Mouse (Mus musculus): ENCODE results near the gene Itln1. TPM values are rescaled to one million over a fixed set of nuclear protein-coding genes. Genes with fewer than 3 reads are reported as not detected.

Gene Itln1
- total RNA-seq (2014; rRNA removed): not detected in 2 replicates
- polyA plus RNA-seq (2012; rRNA removed): not detected in 2 replicates

- Histone ChIP-seq H3K79me2 (ENCODE audit: control insufficient read depth, insufficient read depth, low read length) (no peaks in the 10 kb centered on the region), H3K4me3 (ENCODE audit: insufficient read depth, low read depth, low read length) (no peak within 1 kb of the TSS), H3K4me1 (ENCODE audit: control insufficient read depth, insufficient read depth, low read length) (no peaks in the 10 kb centered on the region), H3K36me3 (ENCODE audit: control insufficient read depth, insufficient read depth, low read length) (no peaks in the 10 kb centered on the region), H3K27ac (replicated peaks; ENCODE audit: insufficient read depth, low read depth, low read length) (no peak within 1 kb of the TSS), H3K27me3 (ENCODE audit: control insufficient read depth, insufficient read depth, low read length) (no peaks in the 10 kb centered on the region), H3K9ac (ENCODE audit: low read depth, low read length) (no peak within 1 kb of the TSS)
- DNase-seq (ENCODE audit: extremely low read depth, low read depth, low spot score): no peak
- TF ChIP-seq POLR2A (IDR thresholded peaks at IDR 0.05; ENCODE audit: extremely low read depth, insufficient read depth, low read length) (no peak), CTCF (IDR thresholded peaks at IDR 0.05; ENCODE audit: low read depth, low read length) (no peak)
- 83% methylated on average over 1 of the region's 1 CpGs for WGBS
Observed at GRCm38 (mm10) chr1:171535194-171535593, at the start of gene Itln1. TSS of gene Itln1 (minus strand) at chr1:171535294.

- no peak overlapping the region for H3K9ac ChIP-seq (ENCODE audit: low read depth, low read length)
- no peaks in the 10 kb centered on the region for H3K4me1 ChIP-seq (ENCODE audit: control insufficient read depth, insufficient read depth, low read length)
- no peak overlapping the region for H3K4me3 ChIP-seq (ENCODE audit: insufficient read depth, low read depth, low read length)
- TF ChIP-seq POLR2A (IDR thresholded peaks at IDR 0.05; ENCODE audit: extremely low read depth, insufficient read depth, low read length) (no peak), CTCF (IDR thresholded peaks at IDR 0.05; ENCODE audit: low read depth, low read length) (no peak)
- no peaks in the 10 kb centered on the region for H3K36me3 ChIP-seq (ENCODE audit: control insufficient read depth, insufficient read depth, low read length)
- no peak for DNase-seq (ENCODE audit: extremely low read depth, low read depth, low spot score)
- WGBS: 79% methylated on average over 2 of the region's 2 CpGs
- no peaks in the 10 kb centered on the region for H3K79me2 ChIP-seq (ENCODE audit: control insufficient read depth, insufficient read depth, low read length)
- H3K27me3 ChIP-seq (ENCODE audit: control insufficient read depth, insufficient read depth, low read length): no peaks in the 10 kb centered on the region
- no peak overlapping the region for H3K27ac ChIP-seq (replicated peaks; ENCODE audit: insufficient read depth, low read depth, low read length)
Observed at GRCm38 (mm10) chr1:171584584-171584983, 49.5 kb upstream of the Itln1 start.

GRCm38 (mm10) chr1:171577168-171577567 is 42.1 kb upstream of the Itln1 start:
- Histone ChIP-seq H3K27me3 (ENCODE audit: control insufficient read depth, insufficient read depth, low read length) (no peaks in the 10 kb centered on the region), H3K79me2 (ENCODE audit: control insufficient read depth, insufficient read depth, low read length) (no peaks in the 10 kb centered on the region), H3K27ac (replicated peaks; ENCODE audit: insufficient read depth, low read depth, low read length) (no peak overlapping the region), H3K4me3 (ENCODE audit: insufficient read depth, low read depth, low read length) (no peak overlapping the region), H3K4me1 (ENCODE audit: control insufficient read depth, insufficient read depth, low read length) (no peaks in the 10 kb centered on the region), H3K9ac (ENCODE audit: low read depth, low read length) (no peak overlapping the region), H3K36me3 (ENCODE audit: control insufficient read depth, insufficient read depth, low read length) (no peaks in the 10 kb centered on the region)
- WGBS: 85% methylated on average over 7 of the region's 7 CpGs
- DNase-seq (ENCODE audit: extremely low read depth, low read depth, low spot score): no peak
- TF ChIP-seq POLR2A (IDR thresholded peaks at IDR 0.05; ENCODE audit: extremely low read depth, insufficient read depth, low read length) (no peak), CTCF (IDR thresholded peaks at IDR 0.05; ENCODE audit: low read depth, low read length) (no peak)

GRCm38 (mm10) chr1:171568436-171568835 is 33.3 kb upstream of the Itln1 start:
- TF ChIP-seq POLR2A (IDR thresholded peaks at IDR 0.05; ENCODE audit: extremely low read depth, insufficient read depth, low read length) (no peak), CTCF (IDR thresholded peaks at IDR 0.05; ENCODE audit: low read depth, low read length) (no peak)
- no peaks in the 10 kb centered on the region for H3K36me3 ChIP-seq (ENCODE audit: control insufficient read depth, insufficient read depth, low read length)
- no peak overlapping the region for H3K9ac ChIP-seq (ENCODE audit: low read depth, low read length)
- no peak overlapping the region for H3K27ac ChIP-seq (replicated peaks; ENCODE audit: insufficient read depth, low read depth, low read length)
- 0 out of 2 replicates have a peak, but pooled peaks cover 3% of the 10 kb centered on the region for H3K27me3 ChIP-seq (ENCODE audit: control insufficient read depth, insufficient read depth, low read length)
- no peak overlapping the region for H3K4me3 ChIP-seq (ENCODE audit: insufficient read depth, low read depth, low read length)
- H3K79me2 ChIP-seq (ENCODE audit: control insufficient read depth, insufficient read depth, low read length): no peaks in the 10 kb centered on the region
- H3K4me1 ChIP-seq (ENCODE audit: control insufficient read depth, insufficient read depth, low read length): peaks cover 2% of the 10 kb centered on the region; the same call in 1 of the 2 replicates
- DNase-seq (ENCODE audit: extremely low read depth, low read depth, low spot score): no peak
- 83% methylated on average over 2 of the region's 2 CpGs for WGBS

- no peak overlapping the region for H3K9ac ChIP-seq (ENCODE audit: low read depth, low read length)
- TF ChIP-seq POLR2A (IDR thresholded peaks at IDR 0.05; ENCODE audit: extremely low read depth, insufficient read depth, low read length): no peak
- 0 out of 2 replicates have a peak, but pooled peaks have one; percentile 11 for TF ChIP-seq CTCF (IDR thresholded peaks at IDR 0.05; ENCODE audit: low read depth, low read length)
- H3K4me3 ChIP-seq (ENCODE audit: insufficient read depth, low read depth, low read length): no peak overlapping the region
- no peaks in the 10 kb centered on the region for H3K79me2 ChIP-seq (ENCODE audit: control insufficient read depth, insufficient read depth, low read length)
- H3K27me3 ChIP-seq (ENCODE audit: control insufficient read depth, insufficient read depth, low read length): 0 out of 2 replicates have a peak, but pooled peaks cover 3% of the 10 kb centered on the region
- H3K27ac ChIP-seq (replicated peaks; ENCODE audit: insufficient read depth, low read depth, low read length): no peak overlapping the region
- peaks cover 2% of the 10 kb centered on the region; the same call in 1 of the 2 replicates for H3K4me1 ChIP-seq (ENCODE audit: control insufficient read depth, insufficient read depth, low read length)
- 18% methylated on average over 8 of the region's 8 CpGs for WGBS
- no peaks in the 10 kb centered on the region for H3K36me3 ChIP-seq (ENCODE audit: control insufficient read depth, insufficient read depth, low read length)
- peak; percentile 50 for DNase-seq (ENCODE audit: extremely low read depth, low read depth, low spot score)
Observed at GRCm38 (mm10) chr1:171566777-171567176, 31.7 kb upstream of the Itln1 start.

GRCm38 (mm10) chr1:171565888-171566287 is 30.8 kb upstream of the Itln1 start:
- Histone ChIP-seq H3K27ac (replicated peaks; ENCODE audit: insufficient read depth, low read depth, low read length) (no peak overlapping the region; the same call in 1 of the 2 replicates), H3K4me3 (ENCODE audit: insufficient read depth, low read depth, low read length) (no peak overlapping the region), H3K27me3 (ENCODE audit: control insufficient read depth, insufficient read depth, low read length) (0 out of 2 replicates have a peak, but pooled peaks cover 3% of the 10 kb centered on the region), H3K79me2 (ENCODE audit: control insufficient read depth, insufficient read depth, low read length) (no peaks in the 10 kb centered on the region), H3K9ac (ENCODE audit: low read depth, low read length) (no peak overlapping the region), H3K36me3 (ENCODE audit: control insufficient read depth, insufficient read depth, low read length) (no peaks in the 10 kb centered on the region), H3K4me1 (ENCODE audit: control insufficient read depth, insufficient read depth, low read length) (peaks cover 2% of the 10 kb centered on the region; the same call in 1 of the 2 replicates)
- WGBS: 12% methylated on average over 4 of the region's 4 CpGs
- TF ChIP-seq POLR2A (IDR thresholded peaks at IDR 0.05; ENCODE audit: extremely low read depth, insufficient read depth, low read length) (no peak), CTCF (IDR thresholded peaks at IDR 0.05; ENCODE audit: low read depth, low read length) (no peak)
- DNase-seq (ENCODE audit: extremely low read depth, low read depth, low spot score): peak; percentile 91
